Mouse (Mus musculus) heart, postnatal 25 days (tissue): ENCODE data around the gene Spata5. TPM values are rescaled to one million over a fixed set of nuclear protein-coding genes. Genes with fewer than 3 reads are reported as not detected.

Source experiments
- DNase-seq: peaks from one replicate; pipeline ENCODE4 v3.0.0; 2022; ENCODE audit warnings: low spot score
- intact Hi-C: fragments of 180-260 bp; cut with DNase I; formaldehyde crosslinking; loops from one replicate; pipeline ENCODE4 v1.15.1; 2025
- total RNA-seq, 2 experiments: library from RNA; stranded (reverse); gene quantifications; 2 replicates each; pipeline ENCODE4 v1.2.3; 2021

The Spata5 gene
- 10 to 100 TPM; 11.9 to 13.7 TPM for total RNA-seq

GRCm38 (mm10) chr3:37419458-37419991 is at the start of gene Spata5:
Spata5 (plus strand) TSS chr3:37419896.
- peak; percentile 94 for DNase-seq
- intact Hi-C loops = loop anchor here (10.0 kb wide), 1 partner anchor 555 kb away; the partner anchor contains the start of gene 4932438A13Rik

- DNase-seq = no peak
Observed at GRCm38 (mm10) chr3:37370407-37370806, 49.3 kb upstream of the Spata5 start.

GRCm38 (mm10) chr3:37373712-37374111 is 46.0 kb upstream of the Spata5 start:
- no peak for DNase-seq
- intact Hi-C loops = no loop called here

More at GRCm38 (mm10) chr3:37370407-37370806, 49.3 kb upstream of the Spata5 start:
- intact Hi-C loops = no loop called here

- intact Hi-C loops = no loop called here
- DNase-seq = no peak
Observed at GRCm38 (mm10) chr3:37377926-37378325, 41.8 kb upstream of the Spata5 start.

GRCm38 (mm10) chr3:37378412-37378811 is 41.3 kb upstream of the Spata5 start:
- intact Hi-C loops = no loop called here
- no peak for DNase-seq

GRCm38 (mm10) chr3:37379201-37379600 is 40.5 kb upstream of the Spata5 start:
- intact Hi-C loops = no loop called here

GRCm38 (mm10) chr3:37379930-37380881 is 39.5 kb upstream of the Spata5 start:
- DNase-seq = peak; percentile 75
- intact Hi-C loops = loop anchor here (2.0 kb wide), 1 partner anchor 29 kb away; no protein-coding TSS in a partner anchor

More at GRCm38 (mm10) chr3:37379201-37379600, 40.5 kb upstream of the Spata5 start:
- DNase-seq = no peak

GRCm38 (mm10) chr3:37381457-37381856 is 38.2 kb upstream of the Spata5 start:
- intact Hi-C loops = loop anchor here (2.0 kb wide), 1 partner anchor 31 kb away; no protein-coding TSS in a partner anchor
- no peak for DNase-seq

- no peak for DNase-seq
- intact Hi-C loops = no loop called here
Observed at GRCm38 (mm10) chr3:37383096-37383765, 36.5 kb upstream of the Spata5 start.

GRCm38 (mm10) chr3:37387310-37387709 is 32.4 kb upstream of the Spata5 start:
- intact Hi-C loops = no loop called here
- DNase-seq = no peak

- intact Hi-C loops = no loop called here
- no peak for DNase-seq
Observed at GRCm38 (mm10) chr3:37396930-37397608, 22.6 kb upstream of the Spata5 start.

GRCm38 (mm10) chr3:37397646-37398045 is 22.1 kb upstream of the Spata5 start:
- DNase-seq = no peak
- intact Hi-C loops = loop anchor here (2.0 kb wide), 1 partner anchor 13 kb away; no protein-coding TSS in a partner anchor

- peak; percentile 79 for DNase-seq
- intact Hi-C loops = loop anchor here (2.0 kb wide), 1 partner anchor 14 kb away; no protein-coding TSS in a partner anchor
Observed at GRCm38 (mm10) chr3:37398661-37399395, 20.9 kb upstream of the Spata5 start.

- intact Hi-C loops = no loop called here
- no peak for DNase-seq
Observed at GRCm38 (mm10) chr3:37401729-37402610, 17.7 kb upstream of the Spata5 start.

- intact Hi-C loops = no loop called here
Observed at GRCm38 (mm10) chr3:37407598-37407997, 12.1 kb upstream of the Spata5 start.

GRCm38 (mm10) chr3:37413446-37413845 is 6.2 kb upstream of the Spata5 start:
- intact Hi-C loops = loop anchor here (10.0 kb wide), 1 partner anchor 549 kb away; the partner anchor contains the start of gene 4932438A13Rik
- DNase-seq = no peak

More at GRCm38 (mm10) chr3:37407598-37407997, 12.1 kb upstream of the Spata5 start:
- no peak for DNase-seq

GRCm38 (mm10) chr3:37414413-37414960 is 5.2 kb upstream of the Spata5 start:
- DNase-seq = peak; percentile 38
- intact Hi-C loops = loop anchor here (1.0 to 10.0 kb wide), 3 partner anchors 73 to 550 kb away; partner anchors contain the start of gene 4932438A13Rik
